Mouse (Mus musculus) splenic B cell, adult 2 months (primary cell): ENCODE data around the gene Gmfg.

Experiments
- DNase-seq: peaks from one replicate; pipeline ENCODE4 v3.0.0-alpha.2; 2011; ENCODE audit warnings: low read depth, low spot score
- H3K27me3 ChIP-seq: 2 replicates; pipeline ENCODE4 v1.6.1; 2012; ENCODE audit warnings: mild to moderate bottlenecking, low read length, moderate library complexity, mixed read lengths; ENCODE audit not compliant: control insufficient read depth, poor library complexity, insufficient read depth, severe bottlenecking
- H3K36me3 ChIP-seq: 2 replicates; pipeline ENCODE4 v1.6.1; 2012; ENCODE audit warnings: mild to moderate bottlenecking, low read length, moderate library complexity, mixed read lengths; ENCODE audit not compliant: control insufficient read depth, poor library complexity, insufficient read depth, severe bottlenecking

The Gmfg gene

GRCm38 (mm10) chr7:28423018-28423417 is 14.2 kb upstream of the Gmfg start:
- no peak for DNase-seq
- no peaks in the 10 kb centered on the region for H3K27me3 ChIP-seq
- peaks cover 19% of the 10 kb centered on the region; the same call in 1 of the 2 replicates for H3K36me3 ChIP-seq

DNA sequence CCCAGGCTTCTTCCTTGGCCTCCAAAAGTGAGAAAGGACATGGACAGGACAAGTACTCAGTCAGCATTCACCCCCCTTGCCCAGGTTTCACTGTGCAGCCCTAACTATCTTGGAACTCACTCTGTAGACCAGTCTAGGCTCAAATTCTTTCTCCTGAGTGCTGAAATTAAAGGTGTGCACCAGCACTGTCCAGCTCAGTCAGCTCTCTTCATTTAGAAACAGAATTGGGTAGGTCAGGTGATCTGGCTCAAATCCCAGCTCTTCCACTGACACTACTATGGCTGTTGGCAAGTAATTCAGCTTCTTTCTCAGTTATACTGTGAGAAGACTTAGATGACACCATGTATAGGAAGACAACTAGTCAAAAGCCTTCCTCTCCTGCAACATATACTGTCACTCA is 9.5 kb upstream of the Gmfg start:
- Histone ChIP-seq H3K36me3 (peaks cover 7% of the 10 kb centered on the region; the same call in 1 of the 2 replicates), H3K27me3 (no peaks in the 10 kb centered on the region)
- no peak for DNase-seq

GRCm38 (mm10) chr7:28430512-28430911 is 6.7 kb upstream of the Gmfg start:
- Histone ChIP-seq H3K27me3 (no peaks in the 10 kb centered on the region; the same call in 1 of the 2 replicates), H3K36me3 (no peaks in the 10 kb centered on the region)
- no peak for DNase-seq

DNA sequence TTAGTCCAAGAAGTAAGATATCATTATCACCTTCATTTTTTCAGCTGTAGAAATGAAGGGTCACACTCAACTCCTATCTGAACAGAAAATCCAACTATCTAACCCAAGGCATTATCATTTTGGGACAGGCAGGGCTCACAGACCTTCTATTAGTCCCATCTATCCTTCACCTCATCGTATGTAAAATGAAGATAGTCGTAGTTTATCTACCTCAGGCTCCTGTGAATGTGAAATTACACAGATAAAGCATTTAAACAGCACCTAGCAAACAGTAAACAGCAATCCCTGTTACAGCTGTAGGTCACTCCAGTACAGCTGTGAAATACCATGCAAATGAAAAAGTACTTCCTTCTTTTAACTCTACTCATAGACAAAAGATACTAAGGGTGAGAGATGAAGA is 5.0 kb upstream of the Gmfg start:
- H3K36me3 ChIP-seq: no peaks in the 10 kb centered on the region
- DNase-seq: no peak
- no peaks in the 10 kb centered on the region; the same call in 1 of the 2 replicates for H3K27me3 ChIP-seq

GRCm38 (mm10) chr7:28435660-28436259 is 1.5 kb upstream of the Gmfg start:
- H3K27me3 ChIP-seq: no peaks in the 10 kb centered on the region; the same call in 1 of the 2 replicates
- peak; percentile 31 for DNase-seq
- no peaks in the 10 kb centered on the region for H3K36me3 ChIP-seq

- DNase-seq: peak; percentile 100
- H3K27me3 ChIP-seq: no peaks in the 10 kb centered on the region; the same call in 1 of the 2 replicates
Observed at GRCm38 (mm10) chr7:28436271-28436904, 859 bp upstream of the Gmfg start.

GRCm38 (mm10) chr7:28437964-28438363 is 717 bp downstream of the Gmfg start:
- Histone ChIP-seq H3K27me3 (no peaks in the 10 kb centered on the region; the same call in 1 of the 2 replicates), H3K36me3 (no peaks in the 10 kb centered on the region)
- DNase-seq: no peak

More at GRCm38 (mm10) chr7:28436271-28436904, 859 bp upstream of the Gmfg start:
- H3K36me3 ChIP-seq: no peaks in the 10 kb centered on the region

DNA sequence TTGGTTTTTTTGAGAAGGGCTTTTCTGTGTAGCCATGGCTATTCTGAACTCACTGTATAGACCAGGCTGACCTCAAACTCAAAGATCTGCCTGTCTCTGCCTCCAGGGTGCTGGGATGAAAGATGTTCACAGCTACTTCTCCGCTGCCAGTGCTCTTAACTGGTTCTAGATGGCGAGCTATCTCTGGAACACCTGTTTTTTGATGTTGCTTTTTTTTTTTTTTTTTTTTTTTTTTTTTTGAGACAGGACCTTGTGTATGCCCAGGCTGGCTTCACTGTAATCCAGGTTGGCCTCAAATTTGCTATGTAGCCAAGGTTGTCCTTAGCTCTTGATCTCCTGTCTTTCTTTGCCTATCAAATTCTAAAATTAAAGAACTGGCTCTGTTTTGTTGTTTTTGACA is 1.5 kb downstream of the Gmfg start:
- 0 out of 2 replicates have a peak, but pooled peaks cover 2% of the 10 kb centered on the region for H3K36me3 ChIP-seq
- H3K27me3 ChIP-seq: no peaks in the 10 kb centered on the region; the same call in 1 of the 2 replicates
- no peak for DNase-seq

- DNase-seq: peak; percentile 91
- Histone ChIP-seq H3K36me3 (peaks cover 11% of the 10 kb centered on the region), H3K27me3 (no peaks in the 10 kb centered on the region)
Observed at GRCm38 (mm10) chr7:28440739-28441138, 3.5 kb downstream of the Gmfg start.

DNA sequence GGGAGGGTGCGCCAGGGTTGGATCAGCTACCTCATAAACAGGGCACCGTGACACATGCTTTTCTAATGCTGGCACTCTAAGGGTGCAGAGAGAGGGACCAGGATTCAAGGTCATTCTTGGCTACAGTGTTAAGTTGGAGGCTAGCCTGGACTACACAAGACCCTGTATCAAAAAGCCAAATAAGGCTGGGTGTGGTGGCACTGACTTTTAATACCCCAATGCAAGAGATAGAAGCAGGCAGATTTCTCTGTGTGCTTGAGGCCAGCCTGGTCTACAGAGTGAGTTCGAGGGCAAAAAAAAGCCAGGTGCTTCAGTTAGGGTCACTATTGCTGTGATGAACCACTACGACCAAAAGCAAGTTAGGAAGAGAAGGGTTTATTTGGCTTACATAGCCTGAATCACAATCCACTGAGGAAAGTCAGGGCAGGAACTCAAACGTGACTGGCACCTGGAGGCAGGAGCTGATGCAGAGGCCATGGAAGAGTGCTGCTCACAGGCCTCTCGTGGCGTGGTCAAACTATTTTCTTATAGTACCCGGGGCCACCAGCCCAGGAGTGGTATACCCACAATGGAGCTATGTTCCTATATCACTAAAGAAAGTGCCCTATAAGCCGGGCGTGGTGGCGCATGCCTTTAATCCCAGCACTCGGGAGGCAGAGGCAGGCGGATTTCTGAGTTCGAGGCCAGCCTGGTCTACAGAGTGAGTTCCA is 4.7 kb downstream of the Gmfg start:
- peaks cover 18% of the 10 kb centered on the region for H3K36me3 ChIP-seq
- no peak for DNase-seq
- no peaks in the 10 kb centered on the region for H3K27me3 ChIP-seq

DNA sequence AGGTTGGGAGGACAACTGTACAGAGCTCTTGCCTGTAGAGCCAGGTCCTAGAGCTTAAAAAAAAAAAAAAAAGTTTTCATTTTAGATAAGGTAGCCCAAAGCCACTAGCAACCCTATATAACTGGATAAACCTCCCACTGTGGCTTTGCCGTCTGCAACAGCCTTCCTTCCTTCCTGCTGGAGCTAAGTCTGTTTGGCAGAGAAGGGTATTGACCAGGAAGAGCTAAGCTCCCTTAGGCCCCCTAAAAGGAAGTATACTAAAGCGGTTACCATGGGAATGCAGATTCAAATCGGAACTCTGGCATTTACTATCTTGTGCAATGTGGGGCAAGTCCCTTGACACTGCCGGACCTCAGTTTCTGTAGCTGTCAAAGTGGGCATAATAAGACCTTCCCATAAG is 5.4 kb downstream of the Gmfg start:
- H3K27me3 ChIP-seq: no peaks in the 10 kb centered on the region
- H3K36me3 ChIP-seq: peaks cover 18% of the 10 kb centered on the region
- DNase-seq: peak; percentile 31

- Histone ChIP-seq H3K36me3 (peaks cover 18% of the 10 kb centered on the region), H3K27me3 (no peaks in the 10 kb centered on the region)
- DNase-seq: no peak
Observed at GRCm38 (mm10) chr7:28444344-28444974, 7.2 kb downstream of the Gmfg start.

- Histone ChIP-seq H3K27me3 (no peaks in the 10 kb centered on the region; the same call in 1 of the 2 replicates), H3K36me3 (peaks cover 18% of the 10 kb centered on the region)
- DNase-seq: peak; percentile 83
Observed at GRCm38 (mm10) chr7:28446446-28446845, 9.2 kb downstream of the Gmfg start.

GRCm38 (mm10) chr7:28447101-28447830 is 10.0 kb downstream of the Gmfg start:
- H3K36me3 ChIP-seq: peaks cover 18% of the 10 kb centered on the region
- DNase-seq: no peak

More at GRCm38 (mm10) chr7:28447101-28447830, 10.0 kb downstream of the Gmfg start:
- no peaks in the 10 kb centered on the region; the same call in 1 of the 2 replicates for H3K27me3 ChIP-seq
